Mouse (Mus musculus) hindbrain, embryonic 12.5 days (tissue): ENCODE results near the gene Nacad. TPM values are rescaled to one million over a fixed set of nuclear protein-coding genes. Genes with fewer than 3 reads are reported as not detected.

ENCODE experiments used
- ATAC-seq: fragments of 200-750 bp; cut with Nextera tagmentation; 2 replicates; pipeline ENCODE4 v1.8.0; 2017; ENCODE audit warnings: moderate TSS enrichment; ENCODE audit not compliant: low FRiP score
- H3K27ac ChIP-seq: fragments of 300-500 bp; sonication (generic); 2 replicates; pipeline ENCODE4 v1.5.1; 2016; ENCODE audit warnings: mild to moderate bottlenecking
- H3K27me3 ChIP-seq: fragments of 300-500 bp; sonication (generic); 2 replicates; pipeline ENCODE4 v1.6.1; 2016; ENCODE audit warnings: mild to moderate bottlenecking
- H3K36me3 ChIP-seq: fragments of 300-500 bp; sonication (generic); 2 replicates; pipeline ENCODE4 v1.6.1; 2016; ENCODE audit warnings: mild to moderate bottlenecking
- H3K4me1 ChIP-seq: fragments of 300-500 bp; sonication (generic); 2 replicates; pipeline ENCODE4 v1.6.1; 2016
- H3K4me2 ChIP-seq: fragments of 300-500 bp; sonication (generic); replicated peaks from 2 replicates; pipeline ENCODE4 v1.6.1; 2016; ENCODE audit warnings: mild to moderate bottlenecking
- H3K4me3 ChIP-seq: fragments of 300-500 bp; sonication (generic); 2 replicates; pipeline ENCODE4 v1.5.1; 2016; ENCODE audit warnings: mild to moderate bottlenecking
- H3K9ac ChIP-seq: fragments of 300-500 bp; sonication (generic); 2 replicates; pipeline ENCODE4 v1.6.1; 2016; ENCODE audit warnings: mild to moderate bottlenecking, moderate library complexity
- H3K9me3 ChIP-seq: fragments of 300-500 bp; sonication (generic); replicated peaks from 2 replicates; pipeline ENCODE4 v1.6.1; 2016; ENCODE audit warnings: mild to moderate bottlenecking
- WGBS: fragments of 180-500 bp; shearing (Covaris S2); methylation state at CpG from one replicate; pipeline ENCODE4 v1.1.7; 2016; 5-methylcytosine and 5-hydroxymethylcytosine counted together
- polyA plus RNA-seq: library from polyadenylated mRNA; unstranded; fragments of >200 nt; fragmentation: Nextera tagmentation; extraction: Ambion mirVana; gene quantifications from 2 replicates; pipeline ENCODE4 v1.2.1, GENCODE M21; 2016

Gene Nacad
- polyA plus RNA-seq, 1 experiment from 2014 or later: 86.3 TPM

GRCm38 (mm10) chr11:6601649-6602480 lies 4.0 kb downstream of the Nacad start:
- H3K4me2 ChIP-seq: no peak overlapping the region
- H3K27me3 ChIP-seq: peaks cover 7% of the 10 kb centered on the region; the same call in 1 of the 2 replicates
- ATAC-seq: no peak
- WGBS: 80% methylated on average over 20 of the region's 20 CpGs
- no peak overlapping the region for H3K4me3 ChIP-seq
- H3K4me1 ChIP-seq: peaks cover 85% of the 10 kb centered on the region
- no peaks in the 10 kb centered on the region for H3K9me3 ChIP-seq
- peak overlapping the region; percentile 45; the same call in 1 of the 2 replicates for H3K9ac ChIP-seq
- peaks cover 44% of the 10 kb centered on the region for H3K36me3 ChIP-seq
- H3K27ac ChIP-seq: no peak overlapping the region

- H3K9ac ChIP-seq: no peak overlapping the region
- peaks cover 57% of the 10 kb centered on the region for H3K36me3 ChIP-seq
- H3K27ac ChIP-seq: peak overlapping the region; percentile 87
- H3K4me2 ChIP-seq: no peak overlapping the region
- peaks cover 4% of the 10 kb centered on the region; the same call in 1 of the 2 replicates for H3K27me3 ChIP-seq
- ATAC-seq: no peak
- H3K4me3 ChIP-seq: no peak overlapping the region
- WGBS: 86% methylated on average over 8 of the region's 8 CpGs
- H3K4me1 ChIP-seq: peaks cover 77% of the 10 kb centered on the region
- no peaks in the 10 kb centered on the region for H3K9me3 ChIP-seq
Measured at GRCm38 (mm10) chr11:6600284-6600944, 5.4 kb downstream of the Nacad start.

GRCm38 (mm10) chr11:6599831-6600230 lies 6.0 kb downstream of the Nacad start:
- H3K9me3 ChIP-seq: no peaks in the 10 kb centered on the region
- peak overlapping the region; percentile 60 for H3K9ac ChIP-seq
- 79% methylated on average over 6 of the region's 6 CpGs for WGBS
- H3K36me3 ChIP-seq: peaks cover 63% of the 10 kb centered on the region
- H3K27ac ChIP-seq: peak overlapping the region; percentile 87
- H3K4me2 ChIP-seq: peak overlapping the region; percentile 46
- peaks cover 73% of the 10 kb centered on the region for H3K4me1 ChIP-seq
- ATAC-seq: no peak
- peak overlapping the region; percentile 25; the same call in 1 of the 2 replicates for H3K4me3 ChIP-seq
- H3K27me3 ChIP-seq: peaks cover 3% of the 10 kb centered on the region; the same call in 1 of the 2 replicates

GRCm38 (mm10) chr11:6599011-6599681 lies 6.7 kb downstream of the Nacad start:
- WGBS: 17% methylated on average over 24 of the region's 27 CpGs
- H3K4me1 ChIP-seq: peaks cover 67% of the 10 kb centered on the region
- H3K27me3 ChIP-seq: 0 out of 2 replicates have a peak, but pooled peaks cover 3% of the 10 kb centered on the region
- peak overlapping the region; percentile 46 for H3K4me2 ChIP-seq
- no peaks in the 10 kb centered on the region for H3K9me3 ChIP-seq
- peak overlapping the region; percentile 60 for H3K9ac ChIP-seq
- peak; percentile 49 for ATAC-seq
- H3K4me3 ChIP-seq: peak overlapping the region; percentile 25
- H3K27ac ChIP-seq: peak overlapping the region; percentile 87
- peaks cover 69% of the 10 kb centered on the region for H3K36me3 ChIP-seq

- 61% methylated on average over 19 of the region's 19 CpGs for WGBS
- H3K4me2 ChIP-seq: peak overlapping the region; percentile 46
- ATAC-seq: peak; percentile 21
- H3K9me3 ChIP-seq: no peaks in the 10 kb centered on the region
- H3K27me3 ChIP-seq: 0 out of 2 replicates have a peak, but pooled peaks cover 3% of the 10 kb centered on the region
- peaks cover 58% of the 10 kb centered on the region for H3K4me1 ChIP-seq
- H3K36me3 ChIP-seq: peaks cover 77% of the 10 kb centered on the region
- peak overlapping the region; percentile 87 for H3K27ac ChIP-seq
- peak overlapping the region; percentile 25 for H3K4me3 ChIP-seq
- H3K9ac ChIP-seq: peak overlapping the region; percentile 60
Measured at GRCm38 (mm10) chr11:6598191-6598889, 7.5 kb downstream of the Nacad start.

GRCm38 (mm10) chr11:6597523-6597922 lies 8.3 kb downstream of the Nacad start:
- Histone ChIP-seq H3K9ac (no peak overlapping the region), H3K4me2 (no peak overlapping the region), H3K4me1 (peaks cover 50% of the 10 kb centered on the region), H3K27me3 (0 out of 2 replicates have a peak, but pooled peaks cover 2% of the 10 kb centered on the region), H3K27ac (peak overlapping the region; percentile 87), H3K9me3 (no peaks in the 10 kb centered on the region), H3K36me3 (peaks cover 82% of the 10 kb centered on the region), H3K4me3 (no peak overlapping the region)
- ATAC-seq: no peak
- 81% methylated on average over 7 of the region's 7 CpGs for WGBS

GRCm38 (mm10) chr11:6596616-6597015 lies 9.2 kb downstream of the Nacad start:
- Histone ChIP-seq H3K27me3 (no peaks in the 10 kb centered on the region), H3K4me3 (no peak overlapping the region), H3K36me3 (peaks cover 82% of the 10 kb centered on the region), H3K27ac (peak overlapping the region; percentile 41; the same call in 1 of the 2 replicates), H3K9ac (no peak overlapping the region), H3K9me3 (no peaks in the 10 kb centered on the region), H3K4me2 (no peak overlapping the region), H3K4me1 (peaks cover 41% of the 10 kb centered on the region)
- 80% methylated on average over 3 of the region's 3 CpGs for WGBS
- ATAC-seq: no peak

- WGBS: 100% methylated on average over 6 of the region's 6 CpGs
- ATAC-seq: no peak
Measured at GRCm38 (mm10) chr11:6596205-6596604, 9.6 kb downstream of the Nacad start.

GRCm38 (mm10) chr11:6595339-6595738 lies 10.5 kb downstream of the Nacad start:
- H3K36me3 ChIP-seq: peaks cover 82% of the 10 kb centered on the region
- peaks cover 30% of the 10 kb centered on the region for H3K4me1 ChIP-seq
- no peak overlapping the region for H3K4me3 ChIP-seq
- H3K27me3 ChIP-seq: no peaks in the 10 kb centered on the region
- H3K9me3 ChIP-seq: no peaks in the 10 kb centered on the region
- 89% methylated on average over 5 of the region's 5 CpGs for WGBS
- H3K27ac ChIP-seq: no peak overlapping the region
- H3K9ac ChIP-seq: no peak overlapping the region; the same call in 1 of the 2 replicates
- ATAC-seq: no peak
- H3K4me2 ChIP-seq: no peak overlapping the region

More at GRCm38 (mm10) chr11:6596205-6596604, 9.6 kb downstream of the Nacad start:
- H3K9me3 ChIP-seq: no peaks in the 10 kb centered on the region
- H3K36me3 ChIP-seq: peaks cover 82% of the 10 kb centered on the region
- H3K27ac ChIP-seq: peak overlapping the region; percentile 41; the same call in 1 of the 2 replicates
- no peaks in the 10 kb centered on the region for H3K27me3 ChIP-seq
- peaks cover 38% of the 10 kb centered on the region for H3K4me1 ChIP-seq
- no peak overlapping the region for H3K4me2 ChIP-seq
- no peak overlapping the region for H3K9ac ChIP-seq
- no peak overlapping the region for H3K4me3 ChIP-seq

- no peak for ATAC-seq
- H3K36me3 ChIP-seq: peaks cover 84% of the 10 kb centered on the region
- H3K27me3 ChIP-seq: no peaks in the 10 kb centered on the region
- H3K4me3 ChIP-seq: no peak overlapping the region
- no peak overlapping the region for H3K9ac ChIP-seq
- H3K4me1 ChIP-seq: peaks cover 25% of the 10 kb centered on the region
- H3K4me2 ChIP-seq: no peak overlapping the region
- WGBS: 91% methylated on average over 6 of the region's 6 CpGs
- H3K9me3 ChIP-seq: no peaks in the 10 kb centered on the region
- H3K27ac ChIP-seq: no peak overlapping the region
Measured at GRCm38 (mm10) chr11:6594845-6595244, 11.0 kb downstream of the Nacad start.

GRCm38 (mm10) chr11:6593406-6593805 lies 12.4 kb downstream of the Nacad start:
- no peaks in the 10 kb centered on the region for H3K27me3 ChIP-seq
- H3K36me3 ChIP-seq: peaks cover 92% of the 10 kb centered on the region

More at GRCm38 (mm10) chr11:6593406-6593805, 12.4 kb downstream of the Nacad start:
- no peak overlapping the region for H3K9ac ChIP-seq
- H3K9me3 ChIP-seq: no peaks in the 10 kb centered on the region
- no peak overlapping the region for H3K27ac ChIP-seq
- WGBS: 82% methylated on average over 11 of the region's 11 CpGs
- H3K4me2 ChIP-seq: no peak overlapping the region
- ATAC-seq: no peak
- peaks cover 10% of the 10 kb centered on the region for H3K4me1 ChIP-seq
- H3K4me3 ChIP-seq: no peak overlapping the region
